Mouse (Mus musculus): ENCODE measurements around the gene Plxdc1.

Plxdc1 gene

GRCm38 (mm10) chr11:97915974-97916503 lies 70.2 kb downstream of the Plxdc1 start:
- DNase-seq (ENCODE audit: low read depth, low spot score) = no peak

- DNase-seq (ENCODE audit: low read depth, low spot score) = no peak
Measured at GRCm38 (mm10) chr11:97915471-97915870, 70.8 kb downstream of the Plxdc1 start.

GRCm38 (mm10) chr11:97913111-97913510 lies 73.1 kb downstream of the Plxdc1 start:
- no peak for DNase-seq (ENCODE audit: low read depth, low spot score)

GRCm38 (mm10) chr11:97908634-97909348 lies 77.5 kb downstream of the Plxdc1 start:
- no peak for DNase-seq (ENCODE audit: low read depth, low spot score)

GRCm38 (mm10) chr11:97907935-97908334 lies 78.3 kb downstream of the Plxdc1 start:
- DNase-seq (ENCODE audit: low read depth, low spot score) = no peak

GRCm38 (mm10) chr11:97906905-97907304 lies 79.3 kb downstream of the Plxdc1 start:
- no peak for DNase-seq (ENCODE audit: low read depth, low spot score)

- DNase-seq (ENCODE audit: low read depth, low spot score) = peak; percentile 73
Measured at GRCm38 (mm10) chr11:97905941-97906340, 80.3 kb downstream of the Plxdc1 start.

- DNase-seq (ENCODE audit: low read depth, low spot score) = no peak
Measured at GRCm38 (mm10) chr11:97905540-97905939, 80.7 kb downstream of the Plxdc1 start.

GRCm38 (mm10) chr11:97904801-97905200 lies 81.4 kb downstream of the Plxdc1 start:
- DNase-seq (ENCODE audit: low read depth, low spot score) = no peak

GRCm38 (mm10) chr11:97901806-97902205 lies 84.4 kb downstream of the Plxdc1 start:
- no peak for DNase-seq (ENCODE audit: low read depth, low spot score)

GRCm38 (mm10) chr11:97899822-97900221 lies 86.4 kb downstream of the Plxdc1 start:
- DNase-seq (ENCODE audit: low read depth, low spot score) = peak; percentile 73

GRCm38 (mm10) chr11:97897568-97898185 lies 88.6 kb downstream of the Plxdc1 start:
- DNase-seq (ENCODE audit: low read depth, low spot score) = no peak

GRCm38 (mm10) chr11:97896655-97897054 lies 89.6 kb downstream of the Plxdc1 start:
- DNase-seq (ENCODE audit: low read depth, low spot score) = no peak

GRCm38 (mm10) chr11:97891821-97892220 lies 94.4 kb downstream of the Plxdc1 start:
- DNase-seq (ENCODE audit: low read depth, low spot score) = no peak

GRCm38 (mm10) chr11:97885296-97885915 lies 100.8 kb downstream of the Plxdc1 start:
- DNase-seq (ENCODE audit: low read depth, low spot score) = no peak

- no peak for DNase-seq (ENCODE audit: low read depth, low spot score)
Measured at GRCm38 (mm10) chr11:97884601-97885185, 101.6 kb downstream of the Plxdc1 start.

- peak; percentile 99 for DNase-seq (ENCODE audit: low read depth, low spot score)
Measured at GRCm38 (mm10) chr11:97883918-97884600, 102.2 kb downstream of the Plxdc1 start, which contains the start of gene Fbxo47. Gene Fbxo47, minus strand, starts transcription at chr11:97884154.

- DNase-seq (ENCODE audit: low read depth, low spot score) = peak; percentile 90
Measured at GRCm38 (mm10) chr11:97883542-97883917, 102.7 kb downstream of the Plxdc1 start.

- DNase-seq (ENCODE audit: low read depth, low spot score) = no peak
Measured at GRCm38 (mm10) chr11:97880362-97880761, 105.9 kb downstream of the Plxdc1 start.

GRCm38 (mm10) chr11:97877341-97877740 lies 108.9 kb downstream of the Plxdc1 start:
- DNase-seq (ENCODE audit: low read depth, low spot score) = no peak

- no peak for DNase-seq (ENCODE audit: low read depth, low spot score)
Measured at GRCm38 (mm10) chr11:97874396-97874795, 111.8 kb downstream of the Plxdc1 start.
